Mouse (Mus musculus) natural killer cell, adult 2 months (primary cell): ENCODE results near the gene Prune1.
A peak's percentile ranks its signal among the peaks of the same experiment; 100 is the strongest.

Experiments
- DNase-seq, 2 experiments: peaks; one replicate each; pipeline ENCODE4 v3.0.0; 2022; ENCODE audit warnings: low spot score in 2 of 2

Prune1 gene

DNA sequence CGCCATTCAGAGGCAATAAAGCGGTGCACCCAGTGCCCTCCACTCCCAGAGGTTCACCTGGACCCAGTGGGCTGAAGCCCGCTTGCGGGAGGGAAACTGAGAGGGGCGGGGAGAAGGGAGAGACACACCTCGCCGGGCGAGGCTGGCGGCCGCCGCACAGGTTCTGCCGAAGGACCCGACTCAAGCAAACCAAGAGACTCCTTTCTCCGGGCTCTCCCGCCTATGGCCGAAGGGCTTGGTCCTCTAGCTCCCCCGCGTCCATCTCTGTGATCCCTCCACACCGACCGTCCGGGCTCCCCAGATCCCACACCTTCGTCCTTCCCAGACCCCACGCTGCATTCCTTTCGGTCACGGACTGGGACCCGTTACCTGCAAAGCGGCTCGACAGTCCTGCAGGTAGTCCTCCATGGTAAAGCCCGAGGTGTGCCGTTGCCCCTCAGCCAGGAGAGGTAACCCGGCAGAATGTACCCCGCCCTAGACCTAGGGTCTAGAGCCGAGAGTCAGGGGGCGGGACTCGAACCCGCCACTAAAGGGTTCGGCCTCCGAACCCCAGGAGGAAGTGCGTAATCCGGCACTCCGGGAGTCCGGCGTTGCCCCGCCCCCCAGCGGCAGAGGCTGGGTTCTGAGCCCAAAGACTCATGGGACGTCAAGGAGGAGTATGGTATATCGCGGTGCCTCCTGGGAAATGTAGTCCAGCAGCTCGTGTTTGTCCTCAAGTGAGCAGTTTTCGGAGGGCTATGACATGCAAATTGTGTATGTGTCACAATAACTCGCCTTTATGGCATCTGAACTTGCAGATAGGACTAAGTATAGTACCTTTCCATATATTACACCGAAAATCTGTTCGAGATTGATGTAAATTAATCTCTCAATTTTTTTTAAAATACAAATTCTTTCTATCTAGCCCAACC, at the start of gene Prune1, which contains the start of gene Mindy1:
TSS of gene Prune1 (minus strand) at position 861 of the 911 bp plus-strand sequence.
TSS of gene Mindy1 (plus strand) at position 130 of the 911 bp plus-strand sequence.
- peak; percentile 97 to 98 for DNase-seq

DNA sequence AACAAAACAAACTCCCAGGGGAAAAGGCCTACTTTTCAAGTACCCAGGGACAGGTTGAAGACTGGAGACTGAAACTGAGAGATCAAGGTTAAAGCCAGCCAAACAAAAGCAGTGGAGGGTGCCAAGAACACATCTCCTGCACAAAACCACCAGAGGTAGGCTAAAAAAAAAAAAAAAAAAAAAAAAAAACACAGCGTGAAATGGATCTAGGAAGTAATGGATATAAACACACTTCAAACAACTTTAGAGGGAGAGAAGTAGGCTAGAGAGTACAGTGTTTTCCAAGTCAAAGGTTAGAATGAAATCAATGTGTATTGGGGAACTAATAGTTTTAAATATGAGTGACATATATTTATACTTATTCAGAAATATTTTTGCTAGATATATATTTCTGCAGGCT, 49.7 kb upstream of the Prune1 start:
- DNase-seq: no peak

DNA sequence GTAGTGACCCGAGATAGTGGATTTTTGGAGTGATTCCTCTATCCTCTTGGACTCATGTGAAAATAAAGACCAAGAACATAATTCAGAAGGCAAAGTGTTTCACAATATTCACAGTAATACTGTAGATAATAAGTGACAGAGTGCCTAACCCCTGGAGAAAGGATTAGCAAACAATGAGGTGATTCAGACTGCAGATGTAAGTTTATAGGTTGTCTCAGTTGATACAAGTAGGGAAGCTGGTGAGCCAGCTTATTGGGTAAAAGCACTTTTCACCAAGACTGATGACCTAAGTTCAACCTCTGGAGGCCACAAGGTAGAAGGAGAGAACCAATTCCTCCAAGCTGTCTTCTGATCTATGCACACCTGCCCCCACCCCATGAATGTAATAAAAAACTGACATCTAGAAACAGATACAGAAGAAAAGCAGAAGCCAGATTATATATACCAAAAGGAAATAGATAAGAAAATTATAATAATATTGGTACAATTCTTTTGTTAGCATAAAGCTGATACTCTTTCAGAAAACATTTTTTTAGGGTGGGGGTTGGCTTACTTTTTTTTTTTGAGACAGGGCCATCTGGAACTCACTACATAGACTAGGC, 47.0 kb upstream of the Prune1 start:
- DNase-seq: no peak

DNA sequence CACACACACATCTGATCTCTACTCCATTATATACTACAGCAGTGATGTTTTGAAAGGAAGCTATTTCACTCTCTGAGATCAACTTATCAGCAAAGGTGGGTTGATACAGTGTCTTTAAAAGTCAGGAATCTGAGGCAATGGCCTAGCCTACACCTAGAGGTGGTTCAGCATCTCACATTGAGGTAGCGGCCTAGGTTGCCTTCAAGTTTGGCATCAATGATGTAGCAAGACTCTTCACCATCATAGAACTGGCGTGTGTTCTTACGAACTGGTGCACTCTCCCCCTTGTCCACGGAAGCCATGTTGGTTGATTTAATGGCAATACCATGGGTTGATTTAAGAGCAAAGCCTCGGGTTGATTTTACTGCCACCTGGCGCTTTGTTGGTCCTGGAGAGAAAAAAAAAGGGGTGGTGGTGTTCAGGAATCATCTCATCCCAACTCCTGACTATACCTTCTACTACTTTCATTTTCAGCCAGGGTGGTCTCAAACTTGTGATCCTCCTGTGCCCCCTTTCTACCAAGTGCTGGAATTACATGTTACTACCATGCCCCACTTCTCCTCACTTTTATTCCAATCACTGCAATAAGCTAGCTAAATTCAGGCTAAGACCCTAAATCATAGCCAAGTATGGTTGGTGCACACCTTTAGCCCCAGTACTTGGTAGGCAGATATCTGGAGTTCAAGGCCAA, 42.7 kb upstream of the Prune1 start:
- no peak for DNase-seq

DNA sequence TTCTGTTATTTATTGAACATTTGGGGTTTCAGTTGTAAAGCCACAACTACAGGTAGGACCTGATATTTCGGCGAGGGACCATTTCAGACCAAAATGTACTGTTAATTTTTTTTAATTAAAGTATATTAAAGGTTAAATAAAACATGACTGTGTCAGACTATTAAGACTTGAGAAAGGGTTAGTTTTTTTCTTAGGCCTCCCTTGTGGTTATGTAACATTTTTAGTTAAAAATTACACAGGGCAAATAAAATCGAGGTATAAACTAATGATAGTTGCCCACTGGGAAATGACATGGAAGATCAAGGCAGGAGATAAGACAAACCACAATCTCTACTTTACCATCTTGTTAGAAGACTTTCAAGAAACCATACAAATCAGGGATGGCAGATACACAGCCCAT, 41.6 kb upstream of the Prune1 start:
- no peak for DNase-seq

DNA sequence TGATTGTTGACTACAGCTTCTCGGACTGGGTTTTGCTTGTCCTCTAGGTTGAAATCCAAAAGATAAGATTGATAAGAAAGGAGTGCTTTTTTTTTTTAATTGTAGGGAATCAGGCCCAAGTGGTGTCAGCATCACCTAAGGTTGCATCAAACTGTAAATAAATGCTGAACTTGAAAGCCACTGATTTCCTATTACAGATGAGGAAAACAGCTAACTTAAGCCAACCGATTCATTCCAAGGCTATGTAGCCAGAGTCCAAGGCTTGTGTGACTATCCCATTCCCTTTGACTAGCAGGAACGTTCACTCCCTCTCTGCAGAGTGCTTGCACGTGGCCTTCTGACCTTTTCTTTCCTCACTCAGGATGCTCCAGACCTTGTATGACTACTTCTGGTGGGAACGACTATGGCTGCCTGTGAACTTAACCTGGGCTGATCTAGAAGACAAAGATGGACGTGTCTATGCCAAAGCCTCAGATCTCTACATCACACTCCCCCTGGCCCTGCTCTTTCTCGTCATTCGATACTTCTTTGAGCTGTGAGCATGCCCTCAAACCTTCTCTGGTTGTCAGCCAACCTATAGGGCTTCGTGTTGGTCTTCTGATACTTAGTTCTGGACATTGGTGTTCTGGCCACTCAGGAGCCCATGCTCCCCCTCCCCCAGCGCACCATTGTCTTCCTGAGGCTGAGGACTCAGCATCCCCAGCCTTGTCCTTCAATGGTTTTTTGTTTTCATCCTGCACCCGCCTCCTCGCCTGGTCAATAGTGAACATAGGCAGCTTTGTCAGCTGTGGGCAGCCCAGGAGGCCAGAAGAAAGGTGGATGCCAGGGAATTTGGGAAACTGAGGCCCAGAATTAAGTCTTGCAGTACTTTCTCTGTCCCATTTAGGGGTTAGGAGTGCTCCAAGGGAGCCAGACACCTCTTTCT, 38.1 kb upstream of the Prune1 start:
- DNase-seq: no peak

DNA sequence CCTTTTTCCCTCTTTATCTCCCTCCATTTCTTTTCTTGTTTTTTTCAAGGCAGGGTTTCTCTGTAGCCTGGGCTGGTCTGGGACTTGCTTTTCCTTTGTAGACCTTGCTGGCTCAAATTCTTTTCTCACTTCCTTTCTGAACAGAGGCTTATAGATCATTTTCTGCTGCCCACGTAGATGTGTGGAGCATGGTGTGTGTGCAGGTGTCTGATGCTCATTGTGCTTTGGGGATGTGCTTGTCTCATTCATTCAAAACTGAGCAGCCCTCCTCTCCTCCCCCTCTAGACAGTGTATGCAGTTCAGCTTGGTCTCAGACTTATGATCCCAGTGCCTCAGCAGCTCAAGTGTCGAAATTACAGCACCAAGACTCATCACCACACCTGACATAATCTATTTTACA, 37.2 kb upstream of the Prune1 start:
- no peak for DNase-seq

DNA sequence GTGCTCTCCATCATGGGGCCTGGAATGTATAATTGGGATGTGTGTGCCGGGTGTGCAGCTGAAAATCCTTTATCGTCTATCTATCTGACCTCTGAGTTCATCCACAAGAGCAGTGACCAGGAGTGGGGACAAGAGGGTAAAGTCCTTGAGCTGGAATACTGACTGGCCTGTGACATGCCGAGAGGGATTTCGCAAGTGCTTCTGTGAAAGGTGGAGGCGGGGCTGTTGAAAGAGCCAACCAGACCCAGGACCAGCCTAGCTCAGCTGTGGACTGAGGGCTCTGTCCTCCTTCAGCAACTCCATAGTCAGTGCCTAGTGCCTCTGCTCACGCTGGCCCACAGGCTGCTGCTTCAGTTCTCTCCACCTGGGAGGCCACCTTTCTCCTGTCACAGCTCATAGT, 36.7 kb upstream of the Prune1 start:
- no peak for DNase-seq

DNA sequence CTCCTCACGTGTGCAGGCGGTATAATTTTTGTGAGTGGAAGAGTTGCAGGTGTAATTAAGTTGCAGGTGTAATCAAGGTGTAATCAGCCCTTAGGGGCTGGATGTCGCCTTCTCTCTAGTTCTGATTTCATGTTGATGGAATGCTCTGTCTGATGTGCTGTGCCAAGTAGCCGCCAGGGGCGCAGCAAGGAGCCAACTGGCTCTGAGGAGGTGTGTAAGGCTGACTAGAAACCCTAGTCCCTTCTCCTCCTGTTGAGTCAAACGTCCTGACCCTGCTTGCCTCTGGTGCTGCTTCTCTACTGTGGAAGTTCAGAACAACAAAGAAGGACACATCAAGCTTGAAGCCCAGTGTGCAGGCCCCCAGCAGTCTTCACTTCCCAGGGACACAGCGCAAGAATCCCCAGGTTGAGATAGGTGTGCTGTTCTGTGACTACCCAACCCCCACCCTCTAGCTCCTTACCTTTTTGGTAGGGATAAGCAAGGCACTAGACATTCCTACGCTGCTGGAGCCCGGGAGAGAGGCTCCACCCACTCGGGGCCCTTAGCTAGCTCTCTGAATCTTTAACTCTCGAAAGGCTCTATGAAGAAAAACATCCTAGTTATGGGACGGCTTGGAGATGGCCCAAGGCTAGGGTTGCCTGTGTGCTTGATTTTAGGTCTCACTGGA, 35.7 kb upstream of the Prune1 start:
- DNase-seq: peak; percentile 49 to 55

DNA sequence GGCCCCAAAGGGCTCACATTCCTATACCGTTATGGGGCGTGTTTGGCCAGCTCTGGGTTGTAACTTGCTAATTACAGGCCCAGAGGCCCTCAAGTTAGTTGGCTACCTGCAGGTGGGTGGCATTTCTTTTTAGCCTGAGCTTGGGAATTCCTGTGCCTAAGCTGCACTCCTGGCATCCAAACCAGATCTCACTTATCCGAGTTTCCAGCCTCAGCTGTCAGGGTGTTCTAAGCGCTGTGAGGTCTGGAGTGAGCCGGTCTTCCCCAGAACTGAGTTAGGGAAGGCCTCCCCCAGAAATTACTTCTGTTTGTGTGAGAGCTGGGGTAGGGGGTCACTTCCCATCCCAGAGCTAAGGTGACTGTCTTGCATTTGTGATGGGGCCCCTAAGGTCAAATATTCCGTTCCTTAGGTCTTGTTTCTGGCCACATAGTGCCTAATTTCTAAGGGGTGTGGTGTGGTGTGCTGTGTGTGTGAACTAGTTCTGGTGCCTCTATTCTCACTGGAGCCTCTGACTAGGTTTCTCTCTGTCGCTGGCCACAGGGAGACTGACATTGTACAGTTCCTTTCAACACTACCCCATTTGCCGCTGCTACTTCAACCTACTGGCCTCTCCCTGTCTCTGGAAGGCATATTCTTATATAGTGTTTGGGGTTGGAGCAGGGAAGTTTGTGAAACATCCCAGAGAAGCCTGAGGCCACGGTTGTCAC, 34.1 kb upstream of the Prune1 start:
- no peak for DNase-seq

DNA sequence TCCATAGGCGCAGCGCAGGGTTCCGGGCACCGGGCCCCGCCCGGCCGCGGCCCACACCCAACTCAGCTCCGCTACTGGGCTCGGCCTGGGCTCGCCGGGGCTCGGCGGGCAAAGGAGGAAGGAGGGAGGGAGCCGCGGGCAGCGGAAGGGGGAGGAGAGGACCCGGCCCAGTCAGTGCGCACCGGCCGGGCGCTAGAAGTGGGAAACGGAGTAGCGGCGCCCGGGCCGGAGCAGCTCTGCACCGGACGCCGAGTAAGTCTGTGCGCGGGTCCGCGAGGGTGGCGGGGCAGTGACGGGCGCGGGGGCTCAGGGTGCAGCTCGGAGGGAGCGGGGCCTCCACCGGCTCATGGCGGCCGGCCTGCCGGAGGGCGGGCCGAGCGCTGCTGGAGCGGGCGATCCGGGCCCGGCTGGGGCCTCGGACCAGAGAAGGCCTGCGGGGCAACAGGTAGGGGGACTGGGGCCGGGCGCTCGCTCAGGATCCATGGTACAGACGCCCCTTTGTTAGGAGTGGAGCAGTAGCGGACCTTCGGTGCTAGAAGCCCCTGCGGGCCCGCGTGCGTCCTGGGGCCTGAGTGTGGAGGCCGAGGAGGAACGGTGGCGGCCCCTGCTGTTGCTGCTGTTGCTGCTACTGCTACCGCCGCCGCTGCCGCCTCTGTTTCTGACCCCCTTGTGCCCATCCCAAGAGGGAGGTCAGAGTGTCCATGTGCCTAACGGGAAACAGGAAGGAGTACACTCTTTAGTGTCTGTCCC, 33.4 kb upstream of the Prune1 start:
- DNase-seq: peak; percentile 80 to 85

DNA sequence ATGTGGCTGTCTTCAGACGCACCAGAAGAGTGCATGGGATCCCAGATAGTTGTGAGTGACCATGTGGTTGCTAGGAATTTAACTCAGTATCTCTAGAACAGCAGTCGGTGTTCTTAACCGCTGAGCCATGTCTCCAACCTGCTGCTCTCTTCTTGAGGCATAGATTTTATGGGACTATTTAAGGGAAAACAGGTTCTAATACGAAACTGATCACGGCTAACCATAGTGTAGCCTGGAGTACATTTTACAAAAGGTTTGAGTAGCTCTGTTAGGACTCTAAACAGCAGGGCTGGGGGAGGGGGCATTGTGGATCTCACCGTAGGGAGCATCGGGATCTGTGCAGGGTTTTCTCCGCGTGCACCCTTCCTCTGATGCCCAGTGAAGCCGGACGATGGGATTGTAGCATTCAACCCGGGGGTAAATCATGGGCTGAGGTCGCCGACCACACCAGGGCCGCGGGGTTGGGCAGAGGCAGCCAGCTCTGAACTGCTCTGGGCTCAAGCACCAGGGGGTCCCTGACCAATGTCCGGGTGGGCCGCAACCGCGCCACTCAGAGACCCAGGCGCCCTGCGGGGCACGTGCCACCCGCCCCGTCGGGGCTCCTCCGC, 32.7 kb upstream of the Prune1 start, which contains the start of gene Cers2:
TSS of gene Cers2 (plus strand) at position 306 of the 608 bp plus-strand sequence.
- DNase-seq: no peak

DNA sequence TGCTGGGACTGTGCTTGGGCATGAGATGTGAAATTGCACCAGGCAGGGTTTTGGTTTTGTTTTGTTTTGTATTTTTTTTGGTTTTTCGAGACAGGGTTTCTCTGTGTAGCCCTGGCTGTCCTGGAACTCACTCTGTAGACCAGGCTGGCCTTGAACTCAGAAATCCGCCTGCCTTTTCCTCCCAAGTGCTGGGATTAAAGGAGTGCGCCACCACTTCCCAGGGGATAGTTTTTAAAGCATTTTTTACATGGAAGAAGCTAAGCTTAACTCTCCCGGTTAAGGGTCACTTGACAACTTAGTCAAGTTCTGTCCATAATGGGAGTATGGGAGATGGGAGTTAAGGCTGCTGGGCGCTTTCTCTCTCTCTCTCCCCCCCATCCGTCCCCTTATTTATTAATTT, 32.2 kb upstream of the Prune1 start:
- DNase-seq: no peak

DNA sequence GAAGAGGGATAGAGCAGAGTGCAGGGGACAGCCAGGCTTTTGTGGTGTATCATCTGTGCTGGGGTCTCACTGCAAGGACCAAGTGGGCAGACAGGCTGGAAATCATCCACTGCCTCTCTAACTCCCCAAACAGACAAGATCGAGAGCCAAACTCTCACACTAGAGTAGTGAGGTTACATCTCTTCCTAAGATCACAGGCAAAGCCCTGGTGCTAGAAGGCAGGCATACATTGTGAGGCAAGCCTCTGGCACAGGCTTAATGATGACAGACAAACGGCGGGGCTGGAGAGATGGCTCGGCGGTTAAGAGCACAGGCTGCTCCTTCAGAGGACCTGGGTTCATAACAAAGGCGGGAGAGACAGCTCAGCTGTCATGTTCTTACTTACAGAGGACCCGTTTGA, 31.6 kb upstream of the Prune1 start:
- no peak for DNase-seq

DNA sequence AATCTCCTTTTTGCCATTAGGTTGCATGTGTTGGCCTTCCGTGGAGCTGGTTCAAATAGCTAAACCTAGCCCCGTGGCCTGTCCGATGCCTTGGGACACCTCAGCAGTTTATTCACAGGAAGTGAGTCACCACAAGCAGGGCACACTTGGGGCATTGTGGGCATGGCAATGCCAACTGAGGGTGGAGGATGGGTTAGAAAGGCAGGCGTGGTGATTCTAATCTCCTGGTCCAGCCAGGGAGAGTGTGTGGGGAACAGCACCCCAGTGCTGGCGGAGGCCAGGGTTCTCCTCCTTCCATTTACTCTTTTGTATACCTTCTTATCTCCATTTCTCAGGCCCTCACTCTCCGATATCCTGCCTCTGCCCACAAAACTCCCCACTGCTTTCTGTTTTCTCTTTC, 30.7 kb upstream of the Prune1 start:
- DNase-seq: peak; percentile 71 to 81

DNA sequence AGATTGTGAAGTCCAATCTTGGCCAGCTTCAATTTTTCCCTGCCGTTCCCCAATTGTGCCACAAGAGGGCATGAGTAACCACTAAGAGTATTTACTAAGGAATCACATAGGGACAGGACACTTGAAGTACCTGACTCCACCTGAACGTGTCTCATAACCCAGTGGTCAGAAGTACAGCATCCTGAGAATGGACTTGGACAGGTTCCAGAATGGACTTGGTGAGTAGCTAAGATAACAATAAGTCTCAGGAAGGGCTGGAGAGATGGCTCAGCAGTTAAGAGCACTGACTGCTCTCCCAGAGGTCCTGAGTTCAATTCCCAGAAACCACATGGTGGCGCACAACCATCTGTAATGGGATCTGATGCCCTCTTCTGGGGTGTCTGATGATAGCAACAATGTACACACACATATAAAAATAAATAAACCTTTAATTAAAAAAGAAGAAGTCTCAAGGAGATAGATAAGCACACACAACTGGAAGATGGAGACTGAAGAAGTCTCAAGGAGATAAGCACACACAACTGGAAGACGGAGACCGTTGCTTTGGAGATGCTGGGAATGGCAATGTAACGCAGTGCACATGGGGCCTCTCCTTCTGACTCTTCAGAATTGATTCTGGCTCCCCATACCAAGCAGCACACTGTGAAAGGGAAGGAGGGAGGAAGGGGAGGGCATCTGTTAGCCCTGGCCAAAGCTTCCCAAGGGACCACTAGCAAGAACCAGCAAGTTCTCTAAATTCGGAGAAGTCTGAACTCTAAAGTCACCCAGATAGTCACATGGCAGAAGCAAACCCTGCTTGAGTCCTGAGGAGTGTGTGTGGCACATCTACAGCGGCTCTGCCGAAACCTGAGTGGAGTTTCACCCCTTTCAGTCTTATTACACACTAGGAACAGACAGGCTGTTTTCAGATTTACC, 29.3 kb upstream of the Prune1 start:
- DNase-seq: peak; percentile 53 to 62

DNA sequence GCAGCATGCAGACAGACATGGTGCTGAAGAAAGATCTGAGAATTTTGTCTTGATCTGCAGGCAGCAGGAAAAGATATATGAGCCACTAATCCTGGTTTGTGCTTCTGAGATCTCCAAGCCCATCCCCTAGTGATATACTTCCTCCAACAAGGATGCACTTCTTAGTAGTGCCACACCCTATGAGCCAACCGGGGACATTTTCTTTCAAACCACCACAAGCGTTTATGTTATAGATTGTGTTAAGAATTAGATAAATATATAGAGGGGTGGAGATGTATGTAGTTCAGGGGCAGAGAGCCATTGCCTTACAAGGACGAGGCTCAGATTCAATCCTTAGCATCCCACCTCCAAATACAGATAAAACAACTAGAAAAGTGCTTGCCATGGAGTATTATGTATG, 28.6 kb upstream of the Prune1 start:
- no peak for DNase-seq

DNA sequence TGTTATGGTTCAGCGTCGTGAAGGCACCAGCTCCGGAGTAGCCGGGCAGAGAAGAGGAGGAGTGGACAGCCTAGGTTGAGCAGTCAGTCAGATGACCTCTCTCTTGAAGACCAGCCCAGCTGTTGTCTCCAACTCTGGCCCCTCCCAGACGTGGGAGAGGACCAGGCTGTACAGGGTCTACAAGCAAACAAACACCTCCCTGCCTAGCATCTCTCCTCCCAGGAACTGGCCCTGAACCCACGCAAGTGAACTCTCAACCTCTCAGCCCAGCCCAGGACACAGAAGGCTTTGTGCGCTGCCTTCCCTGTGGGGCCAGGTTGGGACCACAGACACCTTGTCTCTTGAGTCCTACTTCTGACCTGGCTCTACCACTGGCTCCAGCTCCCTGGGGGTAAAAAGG, 25.2 kb upstream of the Prune1 start, which contains the start of gene Anxa9:
TSS of gene Anxa9 (minus strand) at position 77 of the 400 bp plus-strand sequence.
- no peak for DNase-seq
